Mouse (Mus musculus) E14TG2a.4 (cell line): Measurements from ENCODE around the gene Gdpd1.

Experiments
- CTCF ChIP-seq: conservative IDR thresholded peaks from 2 replicates; pipeline ENCODE4 v1.5.1; 2014; ENCODE audit warnings: low read length
- NANOG ChIP-seq: IDR thresholded peaks from 2 replicates; pipeline ENCODE4 v1.6.1; 2014; ENCODE audit warnings: borderline replicate concordance, low read length, mixed read lengths
- POU5F1 ChIP-seq: IDR thresholded peaks from 2 replicates; pipeline ENCODE4 v1.6.1; 2014; ENCODE audit warnings: low read length, borderline replicate concordance

DNA sequence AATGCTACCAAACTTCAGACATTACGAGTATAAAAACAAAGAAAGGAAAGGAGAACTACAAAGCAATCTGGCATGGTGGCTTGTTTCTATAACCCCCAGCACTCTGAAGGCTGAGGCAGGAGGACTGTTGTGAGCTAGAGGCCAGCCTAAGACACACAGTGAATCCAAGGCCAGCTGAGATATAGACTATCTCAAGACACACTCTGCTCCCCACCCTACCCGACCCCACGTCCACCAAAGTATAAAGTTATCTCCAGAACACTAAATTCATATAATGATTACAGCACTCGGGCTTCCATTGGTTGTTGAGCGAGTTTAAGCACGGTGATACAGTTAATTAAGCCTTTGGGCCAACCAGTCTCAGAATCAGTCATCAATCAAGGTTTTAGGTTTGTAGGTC, 17.6 kb downstream of the Gdpd1 start:
- no peak for TF ChIP-seq CTCF
- no peak for TF ChIP-seq NANOG
- TF ChIP-seq POU5F1: no peak
